ENCODE assay signal across 16 mouse cellular contexts in genomic region chr4:134626350-134626749, GRCm38 (mm10).
DNase-seq lines count a peak whose midpoint lies in the region; ATAC-seq and TF ChIP-seq lines count a peak whose summit lies in the region.
"Had no signal": no experiment of that assay in that cellular context is flagged by ENCODE, and none has a peak within 500 bp of the region (broad histone marks: within the 10 kb centered on the region; RNA-seq: fewer than 3 reads in every experiment).

No protein-coding gene starts in this region.

- TF ChIP-seq CTCF in lung, embryonic 14.5 days (IDR thresholded peaks at IDR 0.05; ENCODE audit: low read depth): no peak
- TF ChIP-seq CTCF in lung, adult 2 months (IDR thresholded peaks at IDR 0.05; ENCODE audit: insufficient read depth, low read length): no peak

- no peak for ATAC-seq in lung, embryonic 14.5 days (ENCODE audit: insufficient read depth)
- no peak for ATAC-seq in heart, embryonic 15.5 days (replicated peaks; ENCODE audit: insufficient number of reproducible peaks, insufficient read depth, low FRiP score, low read depth)
- ATAC-seq: forebrain, postnatal 0 days; intestine, embryonic 16.5 days; lung, postnatal 0 days had no signal

- WGBS in lung, embryonic 14.5 days: 67% methylated on average over 4 of the region's 4 CpGs
- WGBS in lung, adult 2 months: 74% methylated on average over 4 of the region's 4 CpGs
- 51% methylated on average over 4 of the region's 4 CpGs for WGBS in heart, embryonic 15.5 days

- H3K4me2 ChIP-seq in lung, embryonic 14.5 days: no peak overlapping the region
- H3K4me2 ChIP-seq in heart, embryonic 15.5 days: no peak overlapping the region; the same call in 1 of the 2 replicates
- H3K4me2 ChIP-seq: embryonic facial prominence, embryonic 15.5 days; limb, embryonic 15.5 days had no signal

- no peak overlapping the region for H3K9ac ChIP-seq in lung, embryonic 14.5 days
- H3K9ac ChIP-seq in heart, embryonic 15.5 days: no peak overlapping the region
- H3K9ac ChIP-seq: embryonic facial prominence, embryonic 15.5 days; forebrain, postnatal 0 days; limb, embryonic 15.5 days had no signal

- H3K9me3 ChIP-seq in lung, embryonic 14.5 days (ENCODE audit: low read depth, low read length): no peaks in the 10 kb centered on the region
- no peaks in the 10 kb centered on the region for H3K9me3 ChIP-seq in heart, embryonic 15.5 days (replicated peaks)
- H3K9me3 ChIP-seq: embryonic facial prominence, embryonic 15.5 days; hindbrain, embryonic 10.5 days; limb, embryonic 15.5 days had no signal

- no peak overlapping the region for H3K27ac ChIP-seq in lung, embryonic 14.5 days (ENCODE audit: low read depth)
- H3K27ac ChIP-seq in heart, embryonic 15.5 days: peak overlapping the region; percentile 84
- H3K27ac ChIP-seq: embryonic facial prominence, embryonic 15.5 days; hindbrain, embryonic 10.5 days; limb, embryonic 15.5 days had no signal

- H3K36me3 ChIP-seq in lung, embryonic 14.5 days (ENCODE audit: insufficient read depth): no peaks in the 10 kb centered on the region
- no peaks in the 10 kb centered on the region for H3K36me3 ChIP-seq in heart, embryonic 15.5 days
- H3K36me3 ChIP-seq: embryonic facial prominence, embryonic 15.5 days; hindbrain, embryonic 10.5 days; limb, embryonic 15.5 days had no signal

- DNase-seq in cerebellum, adult 9-10 months: peak; percentile 31
- no peak for DNase-seq in cerebellum, postnatal 14 days
- DNase-seq in lung, embryonic 14.5 days: peak; percentile 37
- DNase-seq in lung, adult 2 months: no peak
- DNase-seq in right cerebral cortex, postnatal 36 days (ENCODE audit: low spot score in 2 of 2): peak; percentile 78 to 84
- no peak for DNase-seq in adrenal gland, postnatal 25 days
- no peak for DNase-seq in spleen, adult 12 weeks (ENCODE audit: low spot score)
- DNase-seq: forebrain, postnatal 0 days; midbrain, embryonic 14.5 days; thymus, adult 18-20 months had no signal

- H3K4me3 ChIP-seq in lung, embryonic 14.5 days (ENCODE audit: low read depth, low read length): no peak overlapping the region
- H3K4me3 ChIP-seq in lung, adult 2 months (replicated peaks; ENCODE audit: extremely low read depth, low read depth, low read length): no peak overlapping the region
- no peak overlapping the region for H3K4me3 ChIP-seq in heart, embryonic 15.5 days
- H3K4me3 ChIP-seq: embryonic facial prominence, embryonic 15.5 days; hindbrain, embryonic 10.5 days; limb, embryonic 15.5 days had no signal

- peaks cover 3% of the 10 kb centered on the region; the same call in 1 of the 2 replicates for H3K4me1 ChIP-seq in lung, embryonic 14.5 days (ENCODE audit: insufficient read depth)
- H3K4me1 ChIP-seq in lung, adult 2 months (ENCODE audit: control insufficient read depth, insufficient read depth, low read length): no peaks in the 10 kb centered on the region; the same call in 1 of the 2 replicates
- peaks cover 61% of the 10 kb centered on the region for H3K4me1 ChIP-seq in heart, embryonic 15.5 days (replicated peaks)

- no peaks in the 10 kb centered on the region for H3K27me3 ChIP-seq in lung, embryonic 14.5 days (ENCODE audit: insufficient read depth, low read length)
- H3K27me3 ChIP-seq in heart, embryonic 15.5 days: no peaks in the 10 kb centered on the region
- H3K27me3 ChIP-seq: embryonic facial prominence, embryonic 15.5 days; limb, embryonic 15.5 days had no signal

- TF ChIP-seq POLR2A in lung, adult 2 months (IDR thresholded peaks at IDR 0.05; ENCODE audit: borderline replicate concordance, extremely low read depth, low read depth, low read length): no peak

Comparison
In these comparisons a context has a peak if more than half of its experiments do, and no peak if none do; other contexts are left out.
1. DNase-seq: peak in cerebellum, adult 9-10 months (single experiment), lung, embryonic 14.5 days (single experiment) and right cerebral cortex, postnatal 36 days (2 of 2); none in cerebellum, postnatal 14 days (0 of 2), lung, adult 2 months (single experiment), adrenal gland, postnatal 25 days (single experiment) and spleen, adult 12 weeks (single experiment).